Mouse (Mus musculus) spleen, adult 12 weeks (tissue): Measurements from ENCODE around the gene Prpf6.

Experiments
- DNase-seq: peaks from one replicate; pipeline ENCODE4 v3.0.0; 2022; ENCODE audit warnings: low spot score

Prpf6 gene

DNA sequence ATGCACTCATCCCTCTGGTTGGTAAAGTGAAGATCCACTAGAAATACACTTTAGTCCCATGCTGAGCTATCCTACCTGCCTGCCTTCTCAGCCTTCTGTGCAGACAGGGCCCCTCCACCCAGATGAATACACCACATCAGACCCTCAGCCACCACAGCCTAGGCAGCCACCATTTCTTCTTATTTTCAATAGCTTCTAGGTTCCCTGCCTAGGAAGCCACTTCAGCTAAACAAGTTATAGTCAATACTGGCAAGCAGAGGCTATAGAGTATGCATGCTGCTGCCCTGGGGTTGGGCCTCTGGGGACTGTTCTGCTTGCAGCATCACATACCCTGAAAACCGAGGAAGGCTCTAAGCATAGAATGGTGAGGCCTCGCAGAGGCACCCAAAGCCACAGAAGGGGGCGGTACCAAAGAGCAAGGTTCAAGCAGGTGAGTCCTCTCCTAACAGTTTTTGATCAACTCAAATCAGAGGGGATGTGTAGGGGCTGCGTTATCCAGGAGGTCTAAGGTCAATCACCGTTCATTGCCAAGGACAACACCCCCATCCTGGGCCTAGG lies at the start of gene Prpf6:
Gene Prpf6 (plus strand): TSS at position 341 of the 558 bp plus-strand sequence.
- DNase-seq = no peak

DNA sequence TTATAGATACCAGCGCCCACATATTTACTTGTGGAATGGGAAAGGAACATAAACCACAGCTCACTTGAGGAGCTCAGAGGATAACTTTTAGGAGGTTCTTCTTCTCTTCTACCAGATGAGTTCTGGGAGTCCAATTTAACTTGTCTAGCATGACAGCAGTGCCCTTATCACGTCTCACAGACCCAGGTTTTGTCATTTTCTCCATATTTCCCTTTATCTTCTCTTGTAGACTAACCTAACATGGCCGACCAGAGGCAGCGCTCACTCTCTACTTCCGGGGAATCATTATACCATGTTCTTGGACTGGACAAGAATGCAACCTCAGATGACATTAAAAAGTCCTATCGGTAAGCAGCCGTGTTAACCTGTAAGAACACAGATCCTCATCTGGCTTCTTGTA lies 45.5 kb upstream of the Prpf6 start:
- no peak for DNase-seq

DNA sequence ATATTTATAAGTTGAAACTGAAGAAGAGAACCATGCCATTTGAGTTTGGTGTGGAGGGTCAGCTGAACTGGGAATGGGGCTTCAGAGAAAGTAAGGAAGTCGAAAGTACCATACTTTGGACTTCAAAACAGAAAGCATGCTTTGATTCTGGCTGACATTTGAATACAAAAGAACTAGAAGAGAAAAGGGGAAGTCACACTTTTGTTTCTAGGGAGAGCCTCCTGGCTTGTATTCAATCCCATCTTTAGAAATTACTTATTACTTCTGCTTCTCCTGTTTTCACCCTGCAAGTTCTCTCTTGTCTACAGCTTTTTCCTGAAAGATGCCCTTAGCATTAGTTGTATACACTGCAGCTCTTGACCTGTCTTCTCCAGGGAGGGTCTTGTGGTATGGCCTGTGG lies 43.4 kb upstream of the Prpf6 start:
- no peak for DNase-seq

DNA sequence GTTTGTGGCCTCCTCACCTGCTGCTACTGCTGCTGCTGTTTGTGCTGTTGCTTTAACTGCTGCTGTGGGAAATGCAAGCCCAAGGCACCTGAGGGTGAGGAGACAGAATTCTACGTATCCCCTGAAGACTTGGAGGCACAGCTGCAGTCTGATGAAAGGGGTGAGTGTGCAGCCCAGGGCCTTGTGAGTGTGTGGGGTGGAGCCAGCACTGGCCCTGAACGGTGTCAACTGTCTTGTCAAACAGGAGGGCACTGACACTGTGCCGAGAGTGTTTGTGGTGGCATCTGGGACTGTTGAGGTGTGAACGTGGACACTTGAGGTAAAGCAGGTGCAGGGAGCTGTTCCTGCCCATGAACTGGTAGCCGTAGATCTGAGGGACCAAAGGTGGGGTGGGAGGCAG lies 43.0 kb upstream of the Prpf6 start:
- no peak for DNase-seq

DNA sequence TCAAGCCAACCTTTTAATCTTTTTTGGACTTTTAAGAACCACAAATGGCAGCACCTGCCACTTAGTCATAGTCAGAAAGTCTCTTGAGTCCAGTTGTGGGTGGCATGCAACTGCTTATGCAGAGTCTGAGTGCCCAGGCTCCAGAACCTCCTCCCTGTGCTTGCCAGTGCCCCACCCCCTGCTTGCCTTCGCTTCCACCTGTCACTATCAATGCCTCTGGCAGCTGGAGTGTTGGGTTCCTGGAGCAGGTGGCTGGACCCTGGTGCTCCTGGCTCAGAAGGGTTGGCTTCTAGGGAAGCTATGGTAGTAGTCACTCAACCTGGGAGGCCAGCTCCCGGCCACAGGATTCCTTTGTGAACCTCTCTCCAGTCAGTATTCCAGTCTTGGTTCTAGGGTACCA lies 41.4 kb upstream of the Prpf6 start:
- DNase-seq = no peak

DNA sequence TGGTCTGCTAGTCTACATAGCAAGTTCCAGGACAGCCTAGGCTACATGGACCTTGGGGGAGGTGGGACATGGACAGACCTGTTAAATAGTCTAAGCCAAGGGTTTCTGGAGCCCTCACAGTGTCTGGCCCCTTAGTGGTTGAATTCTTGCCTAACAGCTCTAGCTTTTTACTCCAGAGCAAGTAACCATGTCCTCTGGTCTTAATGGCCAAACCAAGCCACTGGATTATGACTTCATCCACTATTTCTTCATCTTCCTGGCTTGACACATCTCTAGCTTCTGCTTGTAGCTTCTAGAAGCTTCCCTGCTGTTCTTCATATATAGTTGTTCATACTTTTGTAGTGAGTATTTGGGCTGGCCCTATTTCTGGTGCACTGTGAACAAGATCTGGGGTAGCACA lies 37.9 kb upstream of the Prpf6 start:
- DNase-seq = no peak

DNA sequence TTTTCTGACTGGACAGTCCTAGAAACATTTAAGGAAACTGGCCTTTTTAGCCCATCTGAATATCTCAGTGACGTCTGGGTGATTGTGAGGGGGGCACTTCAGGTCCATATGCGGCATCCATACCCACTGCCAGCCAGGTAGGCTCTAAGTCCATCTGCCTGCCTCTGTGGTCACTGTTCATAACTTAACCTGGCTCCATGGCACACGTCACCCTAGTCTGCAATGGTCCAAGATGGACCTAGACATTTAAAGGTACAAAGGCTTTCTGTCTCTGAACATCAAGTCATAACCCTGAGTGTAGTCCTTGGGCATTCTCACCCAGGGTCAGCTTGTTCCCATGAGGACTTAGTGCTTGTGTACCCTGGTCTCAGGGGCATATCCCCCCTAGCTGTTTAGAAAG lies 24.3 kb upstream of the Prpf6 start:
- no peak for DNase-seq

DNA sequence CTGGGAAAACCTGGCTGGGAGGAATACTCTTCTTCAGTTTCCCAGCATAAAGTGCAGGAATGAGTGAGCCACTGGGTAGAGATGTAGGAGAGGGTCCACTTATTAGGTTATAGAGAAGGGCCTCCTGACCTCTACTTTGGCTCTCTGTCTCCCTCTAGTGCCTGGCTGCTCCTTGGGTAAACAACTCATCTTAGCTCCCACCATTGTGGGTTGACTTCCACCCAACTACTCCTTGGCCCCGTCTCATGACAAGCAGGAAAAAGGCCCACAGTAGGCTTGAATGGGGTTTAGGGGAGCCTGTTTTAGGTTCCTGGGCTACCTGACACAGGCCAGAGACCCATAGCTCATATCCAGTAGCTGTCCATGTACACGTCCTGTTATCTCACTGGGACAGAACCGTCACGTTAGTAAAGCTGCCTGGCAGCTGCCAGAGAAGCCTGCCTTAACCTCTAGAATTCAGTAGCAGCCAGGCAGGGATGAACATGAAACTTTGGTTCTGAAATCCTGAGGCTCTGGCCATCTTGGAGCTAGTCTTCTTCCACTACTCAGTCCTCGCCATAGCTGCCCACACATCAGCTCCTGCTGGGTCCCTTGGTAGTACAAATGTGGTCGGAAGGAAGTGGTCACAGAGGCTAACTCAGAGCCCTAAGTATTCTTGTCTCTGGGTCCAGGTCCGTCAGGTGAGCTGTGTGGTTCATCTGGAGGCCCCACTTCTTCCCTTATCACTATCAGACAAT lies 23.2 kb upstream of the Prpf6 start:
- peak; percentile 50 for DNase-seq

DNA sequence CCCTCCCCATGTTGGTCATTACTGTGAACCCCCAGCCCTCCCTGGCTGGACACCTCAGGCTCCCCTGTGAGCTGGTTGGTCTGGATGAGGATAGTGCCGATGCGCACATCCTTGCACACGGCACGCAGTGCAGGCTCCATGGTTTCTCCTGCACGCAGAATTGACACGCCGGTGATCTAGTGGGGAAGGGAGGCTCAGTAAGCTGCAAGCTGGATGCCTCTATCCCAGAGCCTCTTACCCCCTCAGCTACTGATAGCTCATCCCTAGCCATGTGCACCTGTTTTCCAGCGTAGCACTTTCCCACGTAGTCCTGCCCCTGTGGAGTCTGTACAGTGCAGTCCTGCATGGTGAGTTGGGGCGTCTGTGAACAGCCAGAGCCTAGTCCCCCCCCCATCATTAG lies 21.8 kb upstream of the Prpf6 start:
- DNase-seq = no peak

DNA sequence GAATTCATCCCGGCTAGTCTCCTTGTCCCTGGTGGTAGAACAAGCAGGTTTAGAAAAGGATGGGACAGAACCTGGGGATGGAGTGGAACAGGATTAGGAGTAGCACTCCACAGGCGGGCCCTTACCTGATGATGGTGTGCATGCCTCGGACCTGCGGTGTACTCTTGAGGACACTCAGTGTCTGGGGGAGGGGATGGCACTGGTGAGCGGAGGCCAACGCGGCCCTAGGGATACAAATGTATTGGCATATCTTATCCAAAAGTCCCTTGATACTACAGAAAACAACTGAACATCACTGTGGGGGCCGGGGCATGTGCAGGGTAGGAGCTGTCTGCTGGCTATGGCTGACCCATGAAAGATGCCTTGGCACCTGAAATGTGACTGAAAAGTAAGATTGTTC lies 21.3 kb upstream of the Prpf6 start:
- no peak for DNase-seq

DNA sequence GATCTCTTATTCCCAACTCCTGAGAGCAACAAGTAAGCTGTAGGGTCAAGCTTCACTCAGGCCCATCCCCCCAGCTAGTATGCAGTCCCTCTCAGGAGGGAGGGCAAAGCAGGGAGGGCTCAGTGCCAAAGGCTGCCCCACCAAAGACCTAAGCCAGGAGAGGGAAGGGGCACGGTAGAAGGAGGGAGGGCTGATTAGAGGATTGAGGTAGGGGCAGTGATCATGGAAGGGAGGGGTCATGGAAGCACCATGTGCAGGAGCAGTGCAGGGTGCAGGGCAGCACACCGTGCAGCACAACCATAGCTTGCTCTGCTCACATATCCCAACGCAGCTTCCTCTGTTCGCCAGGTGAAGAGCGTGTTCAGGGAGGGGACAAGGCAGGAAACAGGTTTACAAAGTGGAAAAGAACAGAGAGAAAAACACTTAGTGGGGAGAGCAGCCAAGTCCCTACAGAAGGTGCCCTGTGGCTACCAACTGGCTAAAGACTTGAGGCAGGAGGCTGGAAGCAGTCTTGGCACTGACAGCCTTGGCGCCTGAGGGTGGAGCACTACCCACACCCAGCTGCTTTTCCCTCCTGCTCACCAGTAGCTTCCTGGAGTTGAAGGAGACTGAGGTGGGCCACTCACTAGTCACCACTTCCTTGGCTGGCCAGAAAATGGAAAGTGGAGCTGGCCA lies 20.6 kb upstream of the Prpf6 start:
- DNase-seq = no peak

DNA sequence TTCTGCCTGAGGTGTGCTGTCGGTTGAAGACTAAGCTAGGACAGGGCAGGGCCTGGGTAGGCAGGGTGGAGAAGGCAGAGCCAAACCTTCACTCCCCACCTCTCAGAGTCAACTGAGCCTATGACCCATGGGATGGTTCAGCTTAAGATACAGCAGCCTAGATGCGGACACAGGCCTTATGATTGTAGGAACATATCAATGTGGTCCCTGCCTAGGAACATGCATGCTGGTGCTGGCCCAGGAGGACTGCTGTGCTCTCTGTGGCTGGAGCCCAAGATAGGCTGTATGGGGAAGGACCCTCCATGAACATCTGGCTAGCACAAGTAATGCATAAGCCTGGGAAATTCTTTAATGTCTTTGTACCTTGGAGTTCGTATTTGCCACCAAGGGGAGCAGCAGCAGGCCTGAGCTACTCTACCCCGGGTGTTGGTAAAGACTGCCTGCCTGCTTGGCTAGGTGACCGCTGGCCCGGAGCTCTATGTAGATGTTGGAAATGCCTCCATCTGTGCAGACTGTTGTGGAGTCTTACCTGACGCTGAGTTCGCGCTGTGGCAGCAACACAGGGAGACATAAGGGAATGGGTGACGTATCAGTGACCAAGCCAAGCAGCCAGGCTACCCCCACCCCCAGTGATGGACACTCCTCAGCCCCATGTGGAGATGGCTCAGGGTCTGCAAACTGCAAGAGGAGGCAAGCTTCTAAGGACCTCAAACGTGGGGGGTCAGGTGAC lies 19.6 kb upstream of the Prpf6 start:
- no peak for DNase-seq

DNA sequence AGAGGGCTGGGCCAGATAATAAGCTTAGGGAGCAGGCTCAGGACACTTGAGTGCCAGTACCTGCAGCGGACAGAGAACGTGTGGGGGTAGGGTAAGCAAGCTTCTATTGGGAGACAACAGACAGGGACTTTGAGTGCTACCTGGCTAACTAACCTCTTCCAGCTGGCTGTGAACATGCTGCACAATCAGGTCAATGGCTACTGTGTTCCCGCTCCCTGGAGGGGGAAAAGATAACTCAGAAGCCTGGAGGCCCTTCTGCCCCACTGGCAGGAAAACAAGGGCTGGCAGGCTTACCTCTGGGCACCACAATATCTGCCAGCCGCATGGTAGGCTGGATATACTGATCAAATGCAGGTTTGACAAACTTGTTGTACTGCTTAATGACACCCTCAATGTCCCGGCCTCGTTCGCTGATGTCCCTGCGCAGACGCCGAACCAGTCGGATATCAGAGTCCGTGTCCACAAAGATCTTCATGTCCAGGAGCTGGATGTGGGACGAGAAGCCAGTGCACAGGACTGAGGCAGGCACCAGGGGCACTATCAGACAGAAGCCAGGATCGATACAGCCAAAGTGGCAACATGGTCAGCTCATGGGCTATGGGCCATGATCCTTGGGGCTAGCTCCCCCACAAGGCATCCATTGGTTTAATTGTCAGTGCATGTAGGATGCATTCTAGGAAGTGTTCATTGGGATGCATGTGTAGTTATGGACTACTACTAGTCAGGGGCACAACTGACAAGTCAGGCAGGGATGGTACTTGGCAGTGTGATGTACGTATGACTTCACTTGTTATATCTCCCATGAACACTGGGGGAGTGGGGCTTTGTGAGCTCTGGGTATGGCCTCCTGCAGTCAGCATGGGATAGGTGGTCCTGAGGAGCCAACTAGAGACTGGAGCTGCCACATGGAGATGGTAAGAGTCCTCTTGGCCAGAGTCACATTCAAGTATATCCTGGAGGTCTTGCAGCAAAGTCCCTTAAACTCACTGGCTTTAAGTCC lies 18.4 kb upstream of the Prpf6 start:
- no peak for DNase-seq

DNA sequence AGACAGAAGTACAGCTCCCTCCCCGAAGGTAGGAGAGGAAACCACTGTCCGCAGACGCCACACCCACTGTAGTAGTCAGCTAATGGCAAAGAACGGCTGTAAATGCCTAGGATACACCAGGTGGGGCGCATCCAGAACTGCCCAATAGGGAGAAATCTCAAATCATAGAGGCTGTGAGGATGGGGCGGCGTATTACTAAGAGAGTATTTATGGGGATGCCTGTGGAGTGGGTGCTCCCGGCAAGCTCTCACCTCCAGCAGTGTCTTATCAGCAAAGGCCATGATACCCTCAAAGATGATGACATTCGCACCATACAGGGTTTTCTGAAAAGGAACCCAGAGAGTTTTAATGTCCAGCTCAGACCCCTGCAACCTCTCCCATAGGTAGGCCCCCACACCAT lies 17.7 kb upstream of the Prpf6 start:
- no peak for DNase-seq

DNA sequence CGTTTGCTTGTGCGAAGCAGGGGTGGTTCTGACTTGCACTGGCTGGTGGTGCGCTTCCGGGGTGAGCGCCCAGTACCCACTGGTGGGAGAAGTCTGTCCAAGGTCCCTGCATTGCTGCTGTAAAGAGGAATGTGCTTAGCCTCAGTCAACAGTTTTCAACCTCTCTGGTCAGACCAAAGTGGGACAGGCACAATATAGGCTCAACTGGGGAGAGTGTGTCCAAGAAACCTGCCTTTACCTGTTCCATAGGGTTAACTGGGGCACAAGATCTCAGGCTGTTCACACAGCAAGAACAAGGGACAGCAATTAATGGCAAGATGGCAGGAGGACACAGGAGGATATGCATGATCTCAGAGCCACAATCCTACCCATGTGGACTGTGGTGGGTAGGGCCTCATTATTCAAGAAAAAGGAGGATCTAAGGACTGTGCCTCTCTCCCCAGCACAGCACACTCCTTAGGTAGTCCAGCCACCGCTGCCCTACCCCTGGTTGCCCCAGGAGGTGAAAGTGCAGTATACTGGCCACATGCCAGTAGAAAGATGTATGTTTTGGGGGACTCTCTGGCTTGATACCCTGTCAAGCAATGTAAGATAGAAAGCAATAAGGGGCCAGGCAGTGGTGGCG lies 16.6 kb upstream of the Prpf6 start:
- no peak for DNase-seq

DNA sequence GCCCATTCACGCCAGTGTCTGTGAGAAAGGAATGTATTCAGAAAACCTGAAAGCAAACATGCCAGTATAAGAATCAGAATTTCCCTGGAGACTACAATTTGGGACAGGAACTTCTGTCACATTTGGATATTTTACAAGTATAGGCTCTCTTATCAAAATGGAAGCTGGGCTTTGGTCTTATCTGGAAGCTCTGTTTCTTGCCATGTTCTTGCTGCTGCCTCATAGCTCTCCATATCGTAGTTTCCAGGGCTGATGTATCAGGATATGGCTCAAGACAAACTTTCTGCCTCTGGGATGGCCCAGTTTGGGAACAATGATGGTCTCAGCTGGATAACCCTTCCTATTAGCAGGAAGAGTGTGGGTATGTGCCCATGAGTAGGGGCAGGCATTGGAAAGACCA lies 15.1 kb upstream of the Prpf6 start:
- DNase-seq = no peak

DNA sequence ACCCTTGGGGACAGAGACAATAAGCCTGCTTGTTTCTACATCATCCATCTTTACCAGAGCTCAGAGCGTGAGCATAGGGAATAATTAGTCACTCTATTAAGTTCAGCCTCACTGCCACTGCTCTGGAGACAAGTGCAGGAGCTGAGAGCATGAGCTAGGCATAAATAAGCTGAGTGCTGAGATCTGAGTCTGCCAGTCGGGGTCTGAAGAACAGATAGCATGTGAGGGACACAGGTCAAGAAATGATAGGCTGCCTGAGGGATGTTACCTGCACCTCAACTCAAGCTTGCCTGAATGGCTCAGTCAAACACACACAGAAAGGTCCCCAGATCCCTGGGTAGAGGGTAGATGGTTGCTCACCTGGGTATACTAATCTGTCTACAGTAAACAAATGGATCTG lies 14.5 kb upstream of the Prpf6 start:
- DNase-seq = no peak

DNA sequence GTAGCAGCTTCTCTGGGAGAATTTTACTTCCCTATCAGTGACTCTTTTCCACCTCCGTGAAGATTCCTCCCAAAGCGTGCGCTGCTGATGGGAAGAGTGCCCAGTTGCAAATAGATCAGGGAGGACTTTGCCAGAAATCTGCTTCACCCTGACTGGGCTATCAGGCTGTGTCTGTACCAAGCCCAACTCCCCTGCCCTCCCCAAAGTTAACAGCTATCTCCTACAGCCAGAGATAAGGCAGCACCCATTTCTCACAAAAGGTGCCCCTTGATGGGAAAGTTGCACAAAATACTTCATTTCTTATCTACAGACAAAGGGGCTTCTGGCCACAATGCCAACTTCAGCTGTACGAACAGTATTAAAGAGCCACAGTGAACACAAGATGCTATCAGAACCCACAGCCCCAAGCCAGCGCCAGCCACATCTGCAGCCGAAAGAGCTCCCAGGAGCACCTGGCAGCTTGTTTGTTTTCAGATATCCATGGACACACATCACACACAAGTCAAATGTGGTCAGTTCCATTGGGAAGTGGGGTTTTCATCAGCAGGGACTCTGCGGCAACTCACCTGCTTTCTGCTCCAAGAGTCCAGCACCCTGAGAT lies 13.6 kb upstream of the Prpf6 start:
- no peak for DNase-seq

DNA sequence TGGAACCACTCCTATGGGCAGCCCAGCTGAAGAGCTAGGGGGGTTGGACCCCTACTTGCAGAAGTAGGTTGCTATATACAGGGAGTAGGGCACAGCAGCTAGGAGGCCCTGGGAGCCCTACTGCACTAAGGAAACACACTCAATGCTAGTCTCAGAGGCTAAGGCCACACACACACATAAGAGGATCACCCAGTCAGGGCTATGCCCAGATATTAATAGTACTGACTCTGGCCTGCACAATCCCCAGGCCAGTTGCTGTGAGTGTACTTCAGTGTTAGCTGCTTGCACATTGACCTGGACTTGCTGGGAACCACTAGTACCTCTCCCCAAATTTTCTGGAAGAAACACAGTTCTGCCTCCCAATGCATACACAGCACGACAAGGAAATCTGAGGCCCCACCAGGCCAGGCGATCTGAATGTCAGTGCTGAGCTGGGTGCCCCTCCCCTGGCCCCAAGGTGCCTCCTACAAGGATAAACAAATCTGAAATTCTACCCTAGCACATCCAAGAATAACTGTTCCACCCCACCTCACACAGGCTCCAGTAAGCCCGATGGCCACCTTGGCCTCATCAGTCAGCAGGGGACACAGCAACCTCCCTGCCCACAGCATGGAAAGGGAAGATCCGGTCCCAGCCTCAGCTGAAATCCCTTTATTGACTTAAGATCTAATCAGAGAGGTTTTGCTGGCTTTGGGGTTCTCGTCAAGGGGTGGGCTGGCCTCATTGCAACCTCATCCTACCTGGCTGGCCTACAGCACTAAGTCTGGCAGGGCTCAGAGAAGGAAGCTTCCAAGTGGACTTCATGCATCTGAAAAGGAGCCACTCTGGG lies 12.7 kb upstream of the Prpf6 start:
- no peak for DNase-seq

DNA sequence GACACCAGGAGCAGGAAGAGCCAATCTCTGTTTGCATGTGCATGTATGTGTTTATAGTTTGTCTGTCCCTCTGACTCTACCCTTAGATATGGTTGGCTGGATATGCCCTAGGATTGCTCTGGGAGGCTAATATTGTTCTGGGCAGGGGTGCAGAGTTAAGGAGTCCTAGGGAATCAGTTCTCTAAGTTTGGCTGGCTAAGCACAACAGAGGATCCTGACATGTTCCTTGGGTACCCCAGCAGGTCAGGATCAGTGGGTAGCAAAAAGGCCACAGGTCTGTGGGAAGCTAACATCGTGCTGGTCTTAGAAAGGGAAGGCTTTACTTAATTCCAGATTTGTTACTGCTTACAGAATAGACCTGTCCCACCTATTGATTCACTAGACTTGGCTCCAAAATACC lies 12.0 kb upstream of the Prpf6 start:
- no peak for DNase-seq
